Mouse (Mus musculus) lung, postnatal 0 days (tissue): Measurements from ENCODE around the gene Gsc.

Experiments
- CTCF ChIP-seq: IDR thresholded peaks from 2 replicates; pipeline ENCODE4 v1.5.1; 2016; ENCODE audit warnings: antibody characterized with exemption, mild to moderate bottlenecking
- EP300 ChIP-seq: IDR thresholded peaks from 2 replicates; pipeline ENCODE4 v1.6.1; 2016; ENCODE audit warnings: antibody characterized with exemption, mild to moderate bottlenecking, control low read depth

GRCm38 (mm10) chr12:104453002-104453401, 20.1 kb downstream of the Gsc start:
- TF ChIP-seq CTCF (no peak), EP300 (no peak)
